Mouse (Mus musculus) liver, adult 2 months (tissue): ENCODE data around the gene Opn3.

Source experiments
- CTCF ChIP-seq: fragments of 200-500 bp; IDR thresholded peaks from 2 replicates; pipeline ENCODE4 v1.5.1; 2011; ENCODE audit warnings: low read depth, low read length, control low read depth
- POLR2A ChIP-seq: fragments of 200-500 bp; IDR thresholded peaks from 2 replicates; pipeline ENCODE4 v1.6.1; 2011; ENCODE audit warnings: low read length, control low read depth; ENCODE audit not compliant: insufficient read depth; ENCODE audit errors: extremely low read depth

DNA sequence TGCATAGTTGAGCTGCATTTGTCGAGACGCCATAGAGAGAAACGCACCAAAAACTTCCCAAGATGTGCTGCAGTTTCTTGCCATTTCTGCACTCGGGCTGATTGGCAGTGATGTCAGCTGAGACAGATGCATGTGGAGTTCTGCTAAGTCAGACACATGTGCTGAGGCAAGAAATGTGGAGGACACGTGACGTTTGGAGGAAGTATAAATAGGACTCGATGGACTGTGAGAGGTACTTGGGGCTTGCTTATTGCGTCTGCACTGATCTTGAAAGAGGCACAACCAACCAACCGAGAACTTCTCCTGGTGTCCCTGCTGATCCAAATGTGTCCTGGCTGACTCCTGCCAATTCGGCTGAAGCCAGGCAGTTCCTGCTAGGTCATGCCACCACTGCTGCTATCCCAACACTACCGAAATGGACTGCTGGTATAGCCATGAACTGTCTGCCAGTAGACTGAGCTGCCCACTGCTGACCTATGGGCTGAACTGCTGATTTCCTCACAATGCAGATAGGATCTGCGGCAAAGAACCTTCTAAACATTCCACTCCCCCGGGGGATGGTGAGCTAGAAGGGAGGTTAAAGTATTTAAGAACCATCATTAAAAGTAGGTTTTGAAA is 72.7 kb downstream of the Opn3 start, which contains the start of gene Kmo:
- no peak for TF ChIP-seq POLR2A
- TF ChIP-seq CTCF, result no peak
